Mouse (Mus musculus) ES-CJ7 (cell line): Measurements from ENCODE around the gene Supt4a.
A peak's percentile ranks its signal among the peaks of the same experiment; 100 is the strongest.

Experiments
- DNase-seq: peaks from one replicate; pipeline ENCODE4 v3.0.0; 2011; ENCODE audit warnings: low read depth, low spot score

Supt4a gene

DNA sequence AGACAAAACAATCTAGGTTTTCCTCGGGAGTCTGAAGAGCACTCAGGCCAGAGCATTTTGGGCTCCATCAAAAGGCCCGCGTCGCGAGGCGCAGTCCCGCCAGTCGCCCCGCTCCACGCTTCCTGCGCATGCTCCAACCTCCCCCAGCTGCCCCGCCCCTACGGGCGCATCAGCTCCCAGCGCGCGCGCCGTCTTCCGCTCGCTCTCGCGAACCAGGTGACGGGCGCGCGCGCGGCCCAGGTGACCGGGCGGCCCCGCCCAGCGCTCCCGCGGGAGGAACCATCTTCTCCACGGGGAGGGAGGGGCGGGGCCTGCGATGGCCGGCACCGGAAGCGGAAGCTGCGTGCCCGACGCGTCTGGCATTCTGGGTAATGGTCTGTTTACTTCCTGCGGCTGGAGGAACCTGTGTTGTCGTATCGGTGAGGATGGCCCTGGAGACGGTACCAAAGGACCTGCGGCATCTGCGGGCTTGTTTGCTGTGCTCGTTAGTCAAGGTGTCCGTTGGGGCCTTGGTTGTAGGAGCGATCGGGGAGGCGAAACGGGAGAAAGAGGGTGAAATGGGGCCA, at the start of gene Supt4a:
TSS of gene Supt4a (plus strand) at position 378 of the 566 bp plus-strand sequence.
- peak; percentile 96 for DNase-seq

DNA sequence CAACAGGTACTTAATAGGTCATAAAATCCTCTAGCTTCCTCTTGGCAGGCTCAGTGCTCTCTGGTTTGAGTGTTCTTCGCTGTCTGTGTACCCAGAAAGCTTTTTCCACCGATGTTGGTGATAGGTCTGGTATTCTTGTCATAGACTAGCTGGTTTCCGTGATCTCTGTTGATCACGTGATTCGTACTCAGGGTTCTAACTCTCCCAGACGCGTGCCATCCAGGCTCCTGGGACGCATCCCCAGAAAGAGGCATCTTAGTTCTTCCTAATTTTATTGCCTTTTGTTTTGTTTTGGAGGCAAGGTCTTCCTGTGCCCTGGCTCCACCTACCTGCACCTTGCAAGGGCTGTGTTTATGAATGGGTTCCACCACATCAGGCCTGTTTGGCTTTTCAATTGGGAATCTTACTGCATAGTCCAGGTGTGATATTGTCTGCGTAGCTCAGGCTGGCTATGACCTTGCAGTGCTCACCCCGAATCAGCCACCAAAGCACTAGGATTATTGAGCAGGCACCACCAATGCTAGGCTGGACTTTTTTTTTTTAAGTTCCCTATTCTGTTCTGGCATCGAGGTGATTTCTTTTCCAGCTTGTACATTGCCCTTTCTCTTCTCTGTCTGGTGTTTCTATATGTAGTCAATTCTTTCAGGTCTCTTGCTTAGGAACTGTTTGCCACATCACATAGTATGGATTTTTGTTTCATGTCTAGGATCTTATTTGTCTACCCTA, 48.7 kb upstream of the Supt4a start:
- no peak for DNase-seq

DNA sequence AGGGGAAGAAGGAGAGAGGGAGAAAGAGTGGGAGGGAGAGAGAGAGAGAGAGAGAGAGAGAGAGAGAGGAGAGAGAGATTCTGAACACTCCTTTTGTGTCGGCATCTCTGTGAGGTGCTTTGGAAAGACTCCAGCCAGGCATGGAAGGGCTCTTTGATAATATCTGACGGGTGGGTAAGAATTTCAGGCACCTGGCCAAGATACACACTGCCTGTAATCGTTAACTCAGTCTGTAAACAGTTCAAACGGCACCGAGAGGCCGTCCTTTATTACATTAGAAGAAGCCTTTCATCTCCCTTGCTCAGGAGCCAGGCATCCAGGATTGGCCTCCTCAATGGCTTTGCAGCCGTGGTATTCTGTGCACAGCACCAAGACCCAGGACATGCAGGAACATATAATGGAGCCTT, 47.9 kb upstream of the Supt4a start:
- DNase-seq, result no peak

GRCm38 (mm10) chr11:87690054-87690740, 47.2 kb upstream of the Supt4a start:
- peak; percentile 37 for DNase-seq

GRCm38 (mm10) chr11:87697131-87697682, 40.1 kb upstream of the Supt4a start:
- no peak for DNase-seq

DNA sequence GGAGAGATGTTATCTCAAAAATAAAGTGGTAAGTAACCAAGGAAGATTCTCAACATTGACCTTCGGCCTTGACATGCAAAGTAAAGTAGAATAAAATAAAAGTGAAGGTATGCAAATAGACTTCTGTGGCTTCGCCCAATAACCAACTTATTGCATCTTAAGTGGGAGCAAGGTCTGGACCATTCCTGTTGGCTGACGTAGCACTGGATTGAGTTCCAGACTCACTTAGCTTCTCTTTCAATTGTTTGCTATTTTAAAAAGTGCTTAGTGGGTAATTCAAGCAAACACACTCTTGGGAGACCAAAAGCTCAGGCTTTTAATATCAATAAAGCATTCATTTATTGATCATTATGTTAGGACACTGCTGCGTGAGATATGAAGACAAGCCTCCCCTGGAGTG, 39.2 kb upstream of the Supt4a start:
- DNase-seq, result no peak

GRCm38 (mm10) chr11:87701108-87701507, 36.2 kb upstream of the Supt4a start:
- no peak for DNase-seq

DNA sequence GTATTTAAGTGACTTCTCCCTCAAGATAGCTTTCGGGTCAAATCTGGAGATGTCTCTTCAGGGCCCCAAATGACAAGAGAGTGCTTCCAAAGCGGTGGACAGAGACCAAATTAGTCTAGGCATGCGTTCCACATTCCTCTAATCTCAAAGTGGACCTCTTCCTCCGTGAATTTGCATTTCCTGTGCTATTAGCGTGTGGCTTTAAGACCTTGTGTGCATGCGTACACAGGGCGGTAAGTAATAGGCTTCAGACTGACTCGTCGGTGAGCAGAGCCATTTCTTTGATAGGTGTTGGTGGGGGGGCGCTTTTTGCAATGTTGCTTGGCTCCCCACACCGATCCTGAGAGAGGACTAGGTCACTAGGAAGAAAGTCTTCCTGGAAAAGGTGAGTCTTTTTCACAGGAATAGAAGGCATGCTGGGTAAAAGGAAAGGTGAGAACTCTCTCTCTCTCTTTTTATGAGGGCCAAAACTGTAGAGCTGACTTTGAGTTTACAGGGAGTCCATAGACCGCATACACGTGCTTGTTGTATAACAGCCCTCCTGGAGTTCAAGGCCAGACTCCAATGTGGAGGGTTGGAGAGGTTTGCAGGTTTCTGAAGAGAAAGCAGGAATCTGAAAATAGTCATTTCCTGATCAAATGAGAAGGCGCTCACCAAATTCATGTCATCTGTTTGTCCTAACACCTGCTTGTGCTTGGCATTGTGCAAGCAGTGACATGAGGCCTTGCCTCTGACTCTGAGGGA, 35.3 kb upstream of the Supt4a start:
- DNase-seq, result no peak

GRCm38 (mm10) chr11:87703654-87704053, 33.7 kb upstream of the Supt4a start:
- DNase-seq, result no peak

DNA sequence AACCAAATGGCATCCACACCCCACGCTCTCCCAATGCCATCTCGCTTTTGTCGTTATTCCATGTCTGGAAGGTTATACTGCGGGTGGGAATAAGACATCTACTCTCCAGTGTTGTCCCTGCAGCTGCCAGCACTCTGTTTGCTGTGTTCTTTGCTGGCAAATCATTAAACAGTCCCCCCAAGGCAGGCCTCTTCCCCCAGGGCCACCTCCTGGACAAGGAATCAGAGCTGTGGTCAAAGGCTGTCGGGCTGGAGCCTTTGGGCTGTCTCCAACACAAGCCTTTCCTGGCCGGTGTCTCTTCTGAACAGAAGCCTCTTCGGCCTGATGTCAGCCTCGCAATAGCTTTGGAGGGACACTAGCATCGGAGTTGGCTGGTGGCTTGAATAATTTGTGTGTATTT, 33.1 kb upstream of the Supt4a start:
- no peak for DNase-seq

DNA sequence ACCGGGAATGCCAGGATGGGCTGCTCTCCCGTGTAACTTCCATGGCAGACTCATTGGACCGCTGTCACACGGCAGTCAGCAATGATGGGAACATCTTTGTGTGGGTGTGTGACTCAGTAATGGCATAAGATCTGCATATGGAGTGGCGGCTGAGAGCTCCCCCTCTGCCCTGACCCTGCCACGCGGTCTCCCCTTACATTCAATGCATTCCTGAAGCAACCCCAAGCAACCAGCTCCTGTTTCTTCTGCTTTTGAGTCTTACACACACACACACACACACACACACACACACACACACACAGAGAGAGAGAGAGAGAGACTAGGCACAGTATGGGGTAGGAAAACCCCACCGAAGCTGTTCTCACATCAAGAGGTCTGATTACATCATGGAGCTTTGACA, 29.8 kb upstream of the Supt4a start:
- peak; percentile 28 for DNase-seq

- no peak for DNase-seq
Observed at GRCm38 (mm10) chr11:87708979-87709378, 28.4 kb upstream of the Supt4a start.

DNA sequence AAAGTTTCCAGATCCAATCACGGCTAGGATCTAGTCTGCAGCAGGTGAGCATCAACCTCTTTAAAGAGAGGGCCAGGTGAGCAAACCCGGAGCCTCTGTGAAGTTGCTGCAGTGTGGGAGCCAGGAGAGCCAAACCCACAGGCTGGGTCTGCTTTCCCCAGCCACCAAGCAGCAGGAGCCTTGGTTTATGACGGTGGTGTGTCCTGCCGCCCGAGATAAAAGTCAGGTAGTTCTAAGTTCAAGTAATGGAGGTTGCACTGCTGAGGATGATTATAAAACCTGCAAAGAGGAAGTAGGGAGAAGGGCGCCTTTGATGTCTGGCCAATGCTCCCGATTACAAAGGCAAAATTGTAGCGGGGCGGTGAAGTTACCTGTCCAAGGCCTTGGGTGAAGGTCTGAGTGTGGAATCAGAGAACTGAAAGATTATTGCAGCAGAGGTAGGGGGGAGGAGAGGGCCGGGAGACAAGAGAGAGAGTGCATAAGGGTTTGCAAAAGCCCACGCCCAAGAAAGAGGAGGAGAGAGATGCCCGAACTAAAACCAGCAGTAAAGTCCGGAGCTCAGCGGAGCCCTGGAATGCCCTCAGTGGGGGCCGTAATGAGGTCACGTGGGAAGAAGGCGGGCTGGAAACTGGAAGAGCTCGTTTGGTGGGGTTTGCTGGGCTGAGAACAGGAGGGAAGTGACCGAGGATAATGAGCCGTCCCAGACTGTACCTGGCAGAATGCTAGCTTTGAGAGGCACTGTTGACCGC, 27.7 kb upstream of the Supt4a start:
- DNase-seq, result peak; percentile 41

DNA sequence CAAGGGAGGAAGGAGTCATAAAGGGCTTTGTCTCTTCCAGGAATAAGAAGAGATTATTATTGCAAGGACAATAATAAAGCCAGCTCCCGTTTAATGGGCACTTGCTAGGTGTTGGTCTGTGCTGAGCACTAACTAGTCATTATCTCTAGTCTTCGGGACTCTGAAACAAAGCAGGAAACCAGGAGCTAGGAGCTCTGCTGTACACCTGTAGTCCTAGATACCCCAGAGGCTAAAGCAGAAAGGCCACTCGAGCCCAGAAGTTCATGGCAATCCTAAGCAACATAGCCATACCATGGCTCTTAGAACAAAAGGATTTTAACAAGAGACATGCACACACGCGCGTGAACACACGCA, 27.1 kb upstream of the Supt4a start:
- DNase-seq, result no peak

DNA sequence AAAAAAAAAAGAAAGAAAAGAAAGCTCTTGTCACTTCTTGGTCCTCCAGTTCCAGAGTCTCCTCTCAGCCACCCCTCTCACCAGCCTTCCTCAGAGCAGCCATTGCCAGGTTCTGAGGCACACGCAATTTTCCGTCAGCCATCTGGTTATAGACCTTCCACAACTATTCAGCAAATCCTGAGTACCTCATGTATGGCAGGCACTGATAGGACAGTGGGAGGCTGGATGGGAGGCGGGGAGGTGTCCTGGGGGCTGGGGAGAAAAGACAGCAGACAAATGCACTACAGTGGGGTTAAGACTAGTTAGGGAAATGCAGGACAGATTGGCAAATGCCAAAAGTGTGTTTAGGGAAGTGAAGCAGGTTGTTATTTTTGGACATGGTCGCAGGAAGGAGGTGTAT, 25.2 kb upstream of the Supt4a start:
- DNase-seq, result no peak

DNA sequence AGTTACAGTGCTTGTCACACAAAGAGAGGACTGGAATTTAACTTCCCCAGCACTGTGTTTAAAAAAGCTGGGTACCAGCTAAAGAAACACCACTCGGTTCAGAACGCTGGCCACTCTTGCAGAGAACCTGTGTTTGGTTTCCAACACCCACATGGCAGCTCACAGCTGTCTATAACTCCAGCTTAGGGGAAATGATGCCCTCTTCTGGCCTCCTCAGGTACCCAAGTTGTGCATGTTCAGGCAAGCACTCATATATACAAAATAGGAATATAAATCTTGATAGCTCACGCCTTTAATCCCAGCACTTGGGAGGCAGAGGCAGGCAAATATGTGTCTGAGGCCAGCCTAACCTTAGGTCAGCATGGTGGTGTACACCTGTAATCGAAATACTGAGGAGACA, 21.4 kb upstream of the Supt4a start:
- peak; percentile 46 for DNase-seq

GRCm38 (mm10) chr11:87719526-87719925, 17.8 kb upstream of the Supt4a start:
- DNase-seq, result no peak

DNA sequence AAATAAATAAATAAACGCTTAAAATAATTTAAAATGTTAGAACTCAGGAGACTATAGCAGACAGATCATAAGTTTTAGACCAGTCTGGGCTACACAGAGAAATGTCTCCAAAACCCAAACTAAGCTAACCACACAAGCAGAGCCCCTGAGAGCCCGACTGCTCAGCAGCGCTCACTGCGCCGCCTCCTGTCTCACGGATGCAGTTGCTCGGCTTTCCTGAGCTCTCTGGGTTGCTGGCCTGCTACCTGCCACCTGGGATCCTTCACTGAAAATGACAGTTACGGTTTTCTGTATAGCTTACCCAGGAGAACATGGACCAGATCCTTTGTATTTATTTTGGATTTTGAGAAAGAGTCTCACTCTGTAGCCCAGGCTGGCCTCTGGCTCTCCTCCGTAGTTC, 17.0 kb upstream of the Supt4a start:
- peak; percentile 55 for DNase-seq

GRCm38 (mm10) chr11:87720839-87721238, 16.5 kb upstream of the Supt4a start:
- DNase-seq, result no peak

- DNase-seq, result no peak
Observed at GRCm38 (mm10) chr11:87722168-87722567, 15.2 kb upstream of the Supt4a start.

- no peak for DNase-seq
Observed at GRCm38 (mm10) chr11:87722891-87723290, 14.5 kb upstream of the Supt4a start.
